Mouse (Mus musculus) limb, embryonic 13.5 days (tissue): ENCODE data around the gene Xrra1. TPM values are rescaled to one million over a fixed set of nuclear protein-coding genes. Genes with fewer than 3 reads are reported as not detected.
A peak's percentile ranks its signal among the peaks of the same experiment; 100 is the strongest.

ENCODE experiments used
- ATAC-seq: fragments of 200-750 bp; cut with Nextera tagmentation; 2 replicates; pipeline ENCODE4 v1.8.0; 2017; ENCODE audit warnings: low read depth, moderate number of reproducible peaks, moderate TSS enrichment; ENCODE audit not compliant: low FRiP score
- H3K27ac ChIP-seq: fragments of 300-500 bp; sonication (generic); 2 replicates; pipeline ENCODE4 v1.5.1; 2015; ENCODE audit warnings: inconsistent platforms, mild to moderate bottlenecking, moderate library complexity
- H3K27me3 ChIP-seq: fragments of 300-500 bp; sonication (generic); 2 replicates; pipeline ENCODE4 v1.6.1; 2015; ENCODE audit warnings: mild to moderate bottlenecking, inconsistent platforms
- H3K36me3 ChIP-seq: fragments of 300-500 bp; sonication (generic); 2 replicates; pipeline ENCODE4 v1.6.1; 2015; ENCODE audit warnings: inconsistent platforms, mild to moderate bottlenecking, moderate library complexity
- H3K4me1 ChIP-seq: fragments of 300-500 bp; sonication (generic); 2 replicates; pipeline ENCODE4 v1.6.1; 2015; ENCODE audit warnings: inconsistent platforms
- H3K4me2 ChIP-seq: fragments of 300-500 bp; sonication (generic); replicated peaks from 2 replicates; pipeline ENCODE4 v1.6.1; 2015; ENCODE audit warnings: inconsistent platforms, mild to moderate bottlenecking, moderate library complexity
- H3K4me3 ChIP-seq: fragments of 300-500 bp; sonication (generic); 2 replicates; pipeline ENCODE4 v1.5.1; 2015; ENCODE audit warnings: moderate library complexity, mild to moderate bottlenecking, inconsistent platforms
- H3K9ac ChIP-seq: fragments of 300-500 bp; sonication (generic); 2 replicates; pipeline ENCODE4 v1.6.1; 2015; ENCODE audit warnings: mild to moderate bottlenecking, inconsistent platforms
- H3K9me3 ChIP-seq: fragments of 300-500 bp; sonication (generic); 2 replicates; pipeline ENCODE4 v1.6.1; 2016; ENCODE audit warnings: inconsistent platforms
- WGBS: fragments of 180-500 bp; shearing (Covaris S2); methylation state at CpG from one replicate; pipeline ENCODE4 v1.1.7; 2015; 5-methylcytosine and 5-hydroxymethylcytosine counted together
- polyA plus RNA-seq: library from polyadenylated mRNA; unstranded; fragments of >200 nt; fragmentation: Nextera tagmentation; extraction: Ambion mirVana; gene quantifications from 2 replicates; pipeline ENCODE4 v1.2.1, GENCODE M21; 2015

Xrra1 gene
- polyA plus RNA-seq, 1 experiment from 2014 or later: 0.27 TPM

DNA sequence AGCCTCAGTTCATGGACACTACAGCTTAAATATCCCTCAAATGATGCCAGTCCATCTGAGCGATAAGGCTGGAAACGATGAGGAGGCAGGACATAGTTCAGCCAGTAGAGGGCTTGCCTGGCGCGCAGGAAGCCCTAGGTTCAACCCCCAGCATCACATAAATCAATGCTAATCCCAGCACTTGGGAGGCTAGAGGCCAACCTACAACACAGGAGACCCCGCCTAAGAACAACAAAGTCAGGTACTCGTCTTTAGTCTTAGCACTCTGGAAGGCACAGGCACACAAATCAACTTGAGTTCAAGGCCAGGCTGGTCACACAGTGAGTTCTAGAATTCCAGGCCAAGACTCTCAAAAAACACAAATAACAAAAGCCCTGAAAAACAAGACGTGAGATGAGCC is 5.6 kb upstream of the Xrra1 start:
- WGBS: 84% methylated on average over 7 of the region's 7 CpGs
- ATAC-seq: no peak

DNA sequence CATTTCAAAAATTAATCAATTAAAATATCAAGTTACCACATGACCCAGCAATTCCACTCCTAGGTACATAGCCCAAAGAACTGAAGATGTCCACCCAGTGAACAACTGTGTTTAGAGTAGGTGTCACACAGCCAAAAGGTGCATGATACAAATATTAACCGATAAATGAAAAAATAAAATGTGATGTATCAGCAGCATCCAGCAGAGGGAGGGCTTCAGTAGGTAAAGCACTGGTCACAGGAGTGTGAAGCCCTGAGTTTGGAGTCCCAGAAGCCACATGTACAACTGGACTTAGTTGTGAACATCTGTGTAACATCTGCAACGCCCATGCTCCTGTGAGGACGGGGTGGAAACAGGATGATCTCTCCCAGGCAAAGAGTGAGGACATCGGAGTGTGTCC is 4.6 kb upstream of the Xrra1 start:
- peaks cover 45% of the 10 kb centered on the region for H3K36me3 ChIP-seq
- H3K9me3 ChIP-seq: no peaks in the 10 kb centered on the region
- H3K4me3 ChIP-seq: no peak overlapping the region
- no peak overlapping the region for H3K4me2 ChIP-seq
- no peaks in the 10 kb centered on the region for H3K27me3 ChIP-seq
- no peak overlapping the region for H3K9ac ChIP-seq
- no peak overlapping the region for H3K27ac ChIP-seq
- ATAC-seq: no peak
- H3K4me1 ChIP-seq: peaks cover 33% of the 10 kb centered on the region
- 77% methylated on average over 4 of the region's 4 CpGs for WGBS

More for the DNA sequence above, 5.6 kb upstream of the Xrra1 start:
- no peak overlapping the region for H3K9ac ChIP-seq
- no peak overlapping the region for H3K4me3 ChIP-seq
- peaks cover 31% of the 10 kb centered on the region for H3K4me1 ChIP-seq
- H3K9me3 ChIP-seq: no peaks in the 10 kb centered on the region
- peaks cover 52% of the 10 kb centered on the region for H3K36me3 ChIP-seq
- no peak overlapping the region for H3K27ac ChIP-seq
- no peaks in the 10 kb centered on the region for H3K27me3 ChIP-seq
- H3K4me2 ChIP-seq: no peak overlapping the region

DNA sequence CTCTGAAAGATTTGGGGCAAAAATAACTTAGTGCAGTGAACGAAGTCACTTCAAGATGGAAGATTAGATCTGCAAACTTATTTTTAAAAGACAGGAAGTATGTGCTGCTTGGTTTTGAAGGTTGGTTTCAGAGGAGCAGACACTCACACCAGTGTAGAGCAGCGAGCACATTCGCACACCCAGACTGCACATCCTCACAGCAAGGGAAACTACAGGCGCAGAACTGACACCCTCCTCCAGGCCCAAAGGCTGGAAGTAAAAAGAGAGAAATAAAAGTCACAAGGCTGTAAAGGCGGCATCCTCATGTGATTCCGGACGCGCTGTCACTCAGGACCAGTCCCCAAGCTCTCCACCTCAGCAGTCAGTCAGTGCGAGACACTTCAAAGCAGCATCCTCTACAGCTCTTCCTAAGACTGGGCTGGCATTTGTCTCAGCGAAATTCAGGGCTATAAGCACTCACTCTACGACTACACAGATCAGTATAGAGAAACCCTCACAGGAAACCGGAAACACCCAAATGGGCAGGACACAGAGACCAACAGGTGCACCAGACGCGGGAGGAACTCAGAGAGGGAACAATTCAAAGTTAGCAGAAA is 2.6 kb upstream of the Xrra1 start:
- 86% methylated on average over 14 of the region's 14 CpGs for WGBS
- no peak overlapping the region; the same call in 1 of the 2 replicates for H3K9ac ChIP-seq
- no peaks in the 10 kb centered on the region for H3K9me3 ChIP-seq

DNA sequence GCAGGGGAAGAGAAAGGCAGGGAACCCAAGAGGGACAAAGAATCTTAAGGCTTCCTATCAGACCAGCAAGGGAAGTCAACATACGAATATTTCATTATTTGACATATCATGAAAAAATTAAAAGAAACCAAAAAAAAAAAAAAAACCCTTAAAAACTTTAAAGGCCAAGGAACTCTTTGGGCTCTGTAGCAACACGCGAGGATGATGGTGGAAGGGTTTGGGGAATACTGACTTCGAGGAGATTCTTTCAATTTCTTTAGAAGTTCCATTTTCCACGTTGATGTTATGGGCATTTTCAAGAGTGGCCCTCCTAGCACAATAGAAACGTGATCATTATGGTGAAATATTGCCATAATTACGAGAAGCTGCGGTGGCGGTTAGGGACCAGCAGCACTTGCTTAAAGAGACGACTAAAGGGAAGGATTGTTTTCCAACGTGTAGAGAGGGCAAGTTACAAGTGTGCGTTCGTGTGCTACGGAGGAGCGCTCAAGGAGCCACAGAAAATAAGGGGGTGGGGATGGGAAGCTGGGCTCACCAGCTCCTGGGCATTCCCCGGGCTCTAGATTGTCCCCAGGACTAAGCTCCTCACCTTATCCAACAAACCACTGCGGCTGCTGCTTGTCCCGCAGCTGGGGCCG is 622 bp upstream of the Xrra1 start:
- Histone ChIP-seq H3K36me3 (peaks cover 30% of the 10 kb centered on the region), H3K4me3 (peak overlapping the region; percentile 74), H3K27me3 (no peaks in the 10 kb centered on the region), H3K9me3 (no peaks in the 10 kb centered on the region), H3K4me2 (peak overlapping the region; percentile 89), H3K4me1 (peaks cover 26% of the 10 kb centered on the region), H3K9ac (peak overlapping the region; percentile 82), H3K27ac (peak overlapping the region; percentile 22; the same call in 1 of the 2 replicates)
- 1% methylated on average over 19 of the region's 19 CpGs for WGBS
- peak; percentile 66 for ATAC-seq

More for the DNA sequence above, 2.6 kb upstream of the Xrra1 start:
- no peak overlapping the region for H3K4me3 ChIP-seq
- ATAC-seq: no peak
- peaks cover 33% of the 10 kb centered on the region for H3K4me1 ChIP-seq
- H3K27me3 ChIP-seq: no peaks in the 10 kb centered on the region
- H3K27ac ChIP-seq: no peak overlapping the region
- H3K4me2 ChIP-seq: peak overlapping the region; percentile 35
- peaks cover 39% of the 10 kb centered on the region for H3K36me3 ChIP-seq

DNA sequence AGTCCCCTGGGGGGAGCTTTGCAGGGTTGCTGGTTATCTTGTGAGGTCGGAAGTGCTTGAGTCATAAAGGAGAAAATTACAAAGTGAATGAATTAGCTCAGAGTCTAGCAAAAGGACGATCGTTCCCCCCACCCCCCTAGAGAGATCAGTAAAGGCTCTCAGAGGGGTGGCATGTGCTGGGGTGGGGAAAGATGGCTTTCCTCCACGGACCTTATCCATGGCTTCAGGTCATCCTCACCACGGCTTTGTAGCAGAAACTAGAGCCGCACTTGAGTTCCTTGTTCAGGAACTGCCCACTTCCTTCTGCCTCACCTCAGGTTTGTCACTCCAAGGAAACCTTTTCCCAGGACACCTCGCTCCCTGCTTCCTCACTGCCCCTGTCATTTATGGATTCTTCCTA is 4.4 kb downstream of the Xrra1 start, which contains the start of gene Spcs2:
Gene Spcs2 (minus strand): TSS at position 101 of the 400 bp plus-strand sequence.
- no peak within 1 kb of the TSS for H3K4me2 ChIP-seq
- no peak within 1 kb of the TSS for H3K9ac ChIP-seq
- peaks cover 10% of the 10 kb centered on the region for H3K4me1 ChIP-seq
- no peak within 1 kb of the TSS for H3K27ac ChIP-seq
- no peak for ATAC-seq
- no peak within 1 kb of the TSS for H3K4me3 ChIP-seq
- WGBS: 36% methylated on average over 7 of the region's 7 CpGs
- no peaks in the 10 kb centered on the region for H3K9me3 ChIP-seq
- H3K36me3 ChIP-seq: no peaks in the 10 kb centered on the region
- H3K27me3 ChIP-seq: no peaks in the 10 kb centered on the region

DNA sequence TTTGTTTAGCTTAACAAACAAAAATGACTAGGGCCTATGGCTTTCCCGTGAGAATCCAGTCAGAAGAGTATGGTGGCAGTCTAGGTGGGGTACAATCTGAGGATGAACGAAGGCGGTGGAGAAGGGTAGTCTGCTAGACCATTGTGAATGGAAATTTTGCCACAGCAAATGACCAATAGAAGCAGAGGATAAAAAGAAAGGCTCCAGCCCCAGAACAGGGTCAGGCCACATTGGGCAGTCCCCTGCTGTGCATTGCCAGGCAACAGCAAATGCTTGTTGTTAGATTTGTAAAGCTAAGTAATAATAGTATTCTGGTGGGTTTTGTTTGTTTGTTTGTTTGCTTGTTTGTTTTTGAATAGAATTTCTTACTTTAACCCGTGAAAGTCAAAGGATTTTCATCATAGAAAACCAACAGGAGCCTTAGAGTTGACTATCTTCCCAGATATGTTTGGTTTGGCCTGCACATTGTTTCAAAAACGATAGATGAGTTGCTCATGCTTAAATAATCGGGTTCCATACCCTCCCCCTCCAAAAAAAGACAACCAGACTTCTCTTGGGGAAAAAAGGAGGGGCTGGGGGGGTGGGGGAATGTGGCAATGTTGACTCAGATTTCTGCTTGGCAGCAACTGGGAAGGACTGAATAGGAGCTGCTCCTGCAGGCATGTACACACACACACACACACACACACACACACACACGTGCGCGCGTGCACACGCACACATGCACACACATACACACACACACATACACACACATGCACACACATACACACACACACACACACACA is 5.5 kb downstream of the Xrra1 start:
- no peak for ATAC-seq
- H3K4me3 ChIP-seq: no peak overlapping the region
- H3K36me3 ChIP-seq: no peaks in the 10 kb centered on the region
- H3K27me3 ChIP-seq: no peaks in the 10 kb centered on the region
- H3K4me2 ChIP-seq: no peak overlapping the region
- no peak overlapping the region for H3K27ac ChIP-seq
- H3K9me3 ChIP-seq: no peaks in the 10 kb centered on the region
- H3K9ac ChIP-seq: no peak overlapping the region
- 74% methylated on average over 10 of the region's 11 CpGs for WGBS
- peaks cover 8% of the 10 kb centered on the region for H3K4me1 ChIP-seq

DNA sequence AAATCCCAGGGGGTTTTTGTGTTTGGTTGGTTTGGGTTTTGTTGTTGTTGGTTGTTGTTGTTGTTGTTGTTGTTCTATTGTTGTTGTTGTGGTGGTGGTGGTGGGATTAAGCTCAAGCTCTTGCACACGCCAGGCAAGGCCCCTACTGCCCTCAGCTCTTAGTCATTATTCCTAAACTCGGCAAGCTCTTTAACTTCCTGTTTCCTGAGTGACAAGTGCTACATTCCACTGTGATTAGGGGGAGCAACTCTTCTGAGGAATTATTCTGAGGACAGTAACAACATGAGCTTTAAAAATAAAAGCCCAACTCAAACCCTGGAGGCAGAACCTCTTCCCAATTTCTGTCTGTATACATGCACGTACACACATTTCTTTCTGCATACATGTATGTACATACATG is 6.3 kb downstream of the Xrra1 start:
- H3K36me3 ChIP-seq: no peaks in the 10 kb centered on the region
- ATAC-seq: no peak
- no peak overlapping the region for H3K9ac ChIP-seq
- WGBS: 56% methylated on average over 3 of the region's 3 CpGs
- peaks cover 8% of the 10 kb centered on the region for H3K4me1 ChIP-seq
- H3K4me3 ChIP-seq: no peak overlapping the region
- H3K27ac ChIP-seq: no peak overlapping the region
- no peaks in the 10 kb centered on the region for H3K27me3 ChIP-seq
- H3K4me2 ChIP-seq: no peak overlapping the region
- no peaks in the 10 kb centered on the region for H3K9me3 ChIP-seq

DNA sequence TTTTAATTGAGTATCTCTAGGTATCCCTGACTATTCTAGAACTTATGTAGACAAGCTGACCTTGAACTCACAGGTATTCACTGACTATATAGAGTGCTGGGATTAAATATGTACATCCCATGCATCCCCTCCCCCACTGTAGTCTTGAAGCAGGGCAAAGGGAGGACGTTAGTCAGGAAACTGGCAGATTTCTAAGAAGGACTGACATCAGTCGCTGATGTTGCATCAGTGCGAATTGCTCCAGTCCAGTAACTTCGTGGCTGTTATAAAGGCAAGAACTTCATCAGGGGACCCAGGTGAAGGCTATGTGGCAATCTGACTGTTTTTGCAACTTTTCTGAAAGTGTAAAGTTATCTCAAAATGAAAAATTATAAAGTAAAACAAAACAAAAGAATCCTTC is 10.4 kb downstream of the Xrra1 start:
- no peaks in the 10 kb centered on the region for H3K27me3 ChIP-seq
- H3K4me1 ChIP-seq: peaks cover 8% of the 10 kb centered on the region
- no peak overlapping the region for H3K27ac ChIP-seq
- no peak overlapping the region for H3K4me2 ChIP-seq
- H3K4me3 ChIP-seq: no peak overlapping the region
- no peaks in the 10 kb centered on the region for H3K9me3 ChIP-seq
- H3K9ac ChIP-seq: no peak overlapping the region
- 69% methylated on average over 4 of the region's 4 CpGs for WGBS
- ATAC-seq: no peak
- no peaks in the 10 kb centered on the region for H3K36me3 ChIP-seq

DNA sequence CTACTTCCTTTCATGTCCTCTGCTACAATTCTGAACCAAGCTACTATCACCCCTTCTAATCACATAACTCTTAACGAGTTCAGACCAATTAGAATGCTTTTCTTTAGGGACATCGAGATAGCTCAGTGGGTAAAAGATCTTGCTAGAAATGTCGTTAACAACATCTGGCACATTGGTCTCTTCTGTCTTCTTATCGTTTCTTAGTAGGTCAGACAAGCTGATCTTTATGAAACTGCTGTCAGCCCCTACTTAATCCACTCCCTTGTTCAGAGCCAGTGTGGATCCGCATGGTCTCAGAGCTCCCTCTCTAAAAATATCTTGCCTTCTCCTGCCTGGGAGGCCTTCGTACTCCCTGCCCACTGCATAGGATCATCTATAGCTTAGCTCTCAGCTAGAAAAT is 15.0 kb downstream of the Xrra1 start:
- H3K36me3 ChIP-seq: no peaks in the 10 kb centered on the region
- 72% methylated on average over 6 of the region's 6 CpGs for WGBS
- no peaks in the 10 kb centered on the region for H3K4me1 ChIP-seq
- H3K4me3 ChIP-seq: no peak overlapping the region
- no peak for ATAC-seq
- H3K9ac ChIP-seq: no peak overlapping the region
- no peaks in the 10 kb centered on the region for H3K9me3 ChIP-seq
- H3K4me2 ChIP-seq: no peak overlapping the region
- H3K27me3 ChIP-seq: no peaks in the 10 kb centered on the region
- H3K27ac ChIP-seq: no peak overlapping the region

DNA sequence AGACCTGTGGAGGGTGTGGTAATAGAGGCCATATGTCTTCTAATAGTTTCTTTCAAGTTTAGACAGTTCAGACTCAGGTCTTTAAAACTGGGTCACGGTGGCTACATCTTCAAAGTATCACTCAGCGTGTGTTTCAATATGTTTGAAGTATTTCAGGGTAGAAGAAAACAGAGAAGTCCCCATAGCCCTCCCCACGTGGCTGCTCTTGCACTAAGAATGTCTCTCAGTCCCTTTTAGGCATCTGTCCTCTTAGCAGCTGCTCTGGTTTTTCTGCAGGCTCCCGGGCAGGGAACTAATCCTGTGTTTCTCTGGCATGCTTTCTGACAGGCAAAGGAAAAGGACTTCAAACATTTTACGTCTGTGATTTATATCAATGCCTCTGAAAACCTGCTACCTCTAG is 17.0 kb downstream of the Xrra1 start:
- no peaks in the 10 kb centered on the region for H3K9me3 ChIP-seq
- H3K27me3 ChIP-seq: no peaks in the 10 kb centered on the region
- H3K27ac ChIP-seq: no peak overlapping the region
- no peak overlapping the region for H3K9ac ChIP-seq
- no peak overlapping the region for H3K4me3 ChIP-seq
- H3K4me1 ChIP-seq: no peaks in the 10 kb centered on the region
- ATAC-seq: no peak
- H3K4me2 ChIP-seq: no peak overlapping the region
- WGBS: 26% methylated on average over 5 of the region's 5 CpGs
- no peaks in the 10 kb centered on the region for H3K36me3 ChIP-seq

DNA sequence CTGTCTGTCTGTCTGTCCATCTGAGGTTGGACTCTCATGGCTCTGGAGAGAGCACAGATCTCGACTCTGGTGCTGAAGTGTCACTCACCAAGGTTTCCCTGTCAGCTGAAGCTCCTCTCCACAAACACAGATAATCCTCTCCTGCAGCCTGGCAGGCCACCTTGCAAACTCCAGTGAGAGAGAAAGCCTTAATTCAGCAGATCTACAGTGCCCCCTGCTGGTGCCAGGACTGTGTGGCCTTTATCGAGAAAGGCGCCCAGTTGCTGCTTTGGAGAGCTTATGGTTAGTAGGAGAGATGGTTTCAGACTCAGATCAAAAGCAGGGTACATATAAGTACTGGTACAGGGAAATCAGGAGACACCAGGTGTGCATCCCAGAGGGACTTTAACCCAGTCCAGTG is 17.4 kb downstream of the Xrra1 start:
- H3K27ac ChIP-seq: no peak overlapping the region
- no peak for ATAC-seq

DNA sequence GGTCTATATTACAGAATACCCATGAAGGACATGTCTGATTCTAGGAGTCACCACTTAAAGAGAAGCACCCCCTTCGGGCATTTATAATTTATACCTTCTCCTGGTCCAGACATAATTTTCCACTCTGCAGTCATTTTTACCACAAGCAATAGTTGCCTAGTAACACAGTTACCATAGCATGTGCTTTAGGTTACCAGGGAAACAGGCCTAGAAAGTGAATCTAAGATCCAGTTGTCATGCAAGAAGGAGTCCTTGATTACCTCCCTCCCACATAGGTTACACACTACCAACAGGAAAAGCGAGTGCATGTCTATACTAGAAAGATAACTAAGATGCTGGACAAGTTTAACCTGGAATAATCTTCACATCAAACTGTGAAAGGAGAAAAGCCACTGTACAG is 19.3 kb downstream of the Xrra1 start:
- Histone ChIP-seq H3K36me3 (no peaks in the 10 kb centered on the region), H3K4me1 (no peaks in the 10 kb centered on the region), H3K4me2 (no peak overlapping the region), H3K27me3 (no peaks in the 10 kb centered on the region), H3K9ac (no peak overlapping the region), H3K9me3 (no peaks in the 10 kb centered on the region), H3K27ac (no peak overlapping the region), H3K4me3 (no peak overlapping the region)
- WGBS: 70% methylated on average over 2 of the region's 2 CpGs
- no peak for ATAC-seq

More for the DNA sequence above, 17.4 kb downstream of the Xrra1 start:
- Histone ChIP-seq H3K9me3 (no peaks in the 10 kb centered on the region), H3K9ac (no peak overlapping the region), H3K27me3 (no peaks in the 10 kb centered on the region), H3K36me3 (no peaks in the 10 kb centered on the region), H3K4me1 (no peaks in the 10 kb centered on the region), H3K4me2 (no peak overlapping the region), H3K4me3 (no peak overlapping the region)
- WGBS: 1% methylated on average over 3 of the region's 3 CpGs
